Mouse (Mus musculus) ovary, postnatal 14 days (tissue): ENCODE data around the gene Fbh1.
A peak's percentile ranks its signal among the peaks of the same experiment; 100 is the strongest.
"Not testable (repeated sequence)": the region's sequence is repeated elsewhere in the genome, so short reads cannot be mapped to it uniquely, and the experiment has no call there.

ENCODE experiments used
- DNase-seq: peaks from one replicate; pipeline ENCODE4 v3.0.0; 2022; ENCODE audit warnings: low spot score

Fbh1 gene

GRCm38 (mm10) chr2:11718573-11718972, 58.8 kb downstream of the Fbh1 start:
- no peak for DNase-seq

- no peak for DNase-seq
Measured at GRCm38 (mm10) chr2:11714535-11714934, 62.8 kb downstream of the Fbh1 start.

- no peak for DNase-seq
Measured at GRCm38 (mm10) chr2:11713021-11713420, 64.4 kb downstream of the Fbh1 start.

GRCm38 (mm10) chr2:11712483-11712990, 64.8 kb downstream of the Fbh1 start:
- DNase-seq: no peak

GRCm38 (mm10) chr2:11710101-11710500, 67.3 kb downstream of the Fbh1 start:
- DNase-seq: not testable (repeated sequence)

- no peak for DNase-seq
Measured at GRCm38 (mm10) chr2:11708538-11708937, 68.8 kb downstream of the Fbh1 start.

- DNase-seq: no peak
Measured at GRCm38 (mm10) chr2:11706746-11707065, 70.7 kb downstream of the Fbh1 start.

GRCm38 (mm10) chr2:11706030-11706745, 71.2 kb downstream of the Fbh1 start:
- DNase-seq: no peak

- DNase-seq: peak; percentile 66
Measured at GRCm38 (mm10) chr2:11705201-11706025, 72.0 kb downstream of the Fbh1 start, which contains the start of gene Il15ra. Gene Il15ra (plus strand): TSS chr2:11705290.

GRCm38 (mm10) chr2:11699905-11700304, 77.5 kb downstream of the Fbh1 start:
- DNase-seq: no peak

- DNase-seq: no peak
Measured at GRCm38 (mm10) chr2:11698994-11699393, 78.4 kb downstream of the Fbh1 start.

- DNase-seq: no peak
Measured at GRCm38 (mm10) chr2:11695867-11696266, 81.5 kb downstream of the Fbh1 start.

- DNase-seq: no peak
Measured at GRCm38 (mm10) chr2:11694104-11694503, 83.3 kb downstream of the Fbh1 start.

- DNase-seq: no peak
Measured at GRCm38 (mm10) chr2:11693352-11693751, 84.0 kb downstream of the Fbh1 start.
